Comparison of ENCODE assay signal across 8 mouse cellular contexts in genomic region chr8:72319921-72320802, GRCm38 (mm10). TPM values are rescaled to one million over a fixed set of nuclear protein-coding genes. Genes with fewer than 3 reads are reported as not detected.
A peak's percentile ranks its signal among the peaks of the same experiment; 100 is the strongest.
DNase-seq lines count a peak whose midpoint lies in the region; ATAC-seq and TF ChIP-seq lines count a peak whose summit lies in the region.

No protein-coding gene starts in this region.

- H3K9me3 ChIP-seq in hindbrain, embryonic 10.5 days: no peaks in the 10 kb centered on the region
- H3K9me3 ChIP-seq in liver, embryonic 15.5 days (replicated peaks): no peaks in the 10 kb centered on the region

- peak overlapping the region; percentile 81 for H3K4me2 ChIP-seq in liver, embryonic 15.5 days

- no peaks in the 10 kb centered on the region for H3K36me3 ChIP-seq in hindbrain, embryonic 10.5 days
- no peaks in the 10 kb centered on the region for H3K36me3 ChIP-seq in liver, embryonic 15.5 days (replicated peaks)

- H3K4me3 ChIP-seq in hindbrain, embryonic 10.5 days: peak overlapping the region; percentile 61
- H3K4me3 ChIP-seq in liver, embryonic 15.5 days (replicated peaks): peak overlapping the region; percentile 62
- peak overlapping the region; percentile 77 for H3K4me3 ChIP-seq in olfactory bulb, adult 2 months (ENCODE audit: insufficient read depth, low read depth, low read length)

- no peak for TF ChIP-seq CTCF in olfactory bulb, adult 2 months (IDR thresholded peaks at IDR 0.05; ENCODE audit: insufficient read depth, low read depth, low read length)

- TF ChIP-seq POLR2A in olfactory bulb, adult 2 months (IDR thresholded peaks at IDR 0.05; ENCODE audit: insufficient read depth, low read depth, low read length): no peak

- H3K27me3 ChIP-seq in hindbrain, embryonic 10.5 days (ENCODE audit: insufficient read depth, poor library complexity, severe bottlenecking): peaks cover 64% of the 10 kb centered on the region
- peaks cover 59% of the 10 kb centered on the region for H3K27me3 ChIP-seq in liver, embryonic 15.5 days

- H3K9ac ChIP-seq in liver, embryonic 15.5 days: peak overlapping the region; percentile 42

- 7% methylated on average over 55 of the region's 55 CpGs for WGBS in hindbrain, embryonic 10.5 days
- WGBS in liver, embryonic 15.5 days (ENCODE audit: insufficient replicate concordance): 10% methylated on average over 55 of the region's 55 CpGs
- WGBS in olfactory bulb, adult 2 months: 13% methylated on average over 55 of the region's 55 CpGs

- no peak for ATAC-seq in liver, embryonic 15.5 days (ENCODE audit: insufficient read depth)

- peaks cover 40% of the 10 kb centered on the region for H3K4me1 ChIP-seq in hindbrain, embryonic 10.5 days (replicated peaks)
- H3K4me1 ChIP-seq in liver, embryonic 15.5 days (replicated peaks): peaks cover 57% of the 10 kb centered on the region
- peaks cover 30% of the 10 kb centered on the region for H3K4me1 ChIP-seq in olfactory bulb, adult 2 months (ENCODE audit: control insufficient read depth, insufficient read depth, low read length)

- DNase-seq in adrenal gland, adult (ENCODE audit: inconsistent age in 2 of 2, low spot score in 1 of 2): peak; percentile 56 to 76
- DNase-seq in adrenal gland, postnatal 4 days (ENCODE audit: low spot score in 2 of 2): no peak
- DNase-seq in urinary bladder, postnatal 14 days (ENCODE audit: low spot score): peak; percentile 26
- DNase-seq in urinary bladder, postnatal 10 days (ENCODE audit: low spot score): no peak
- peak; percentile 28 for DNase-seq in hindbrain, embryonic 10.5 days (ENCODE audit: low spot score)
- no peak for DNase-seq in yolk sac, embryonic 10.5 days (ENCODE audit: low spot score)

- peak overlapping the region; percentile 56; the same call in 1 of the 2 replicates for H3K27ac ChIP-seq in hindbrain, embryonic 10.5 days
- no peak overlapping the region for H3K27ac ChIP-seq in liver, embryonic 15.5 days (replicated peaks)
- no peak overlapping the region for H3K27ac ChIP-seq in olfactory bulb, adult 2 months (ENCODE audit: insufficient read depth, low read depth, low read length)

RNA-seq across cellular contexts. Expression of gene Klf2, which starts 1.3 kb away (rescaled TPM):
- total RNA-seq in adrenal gland, postnatal 4 days (2021): 10 to 100 TPM; 40.6 to 41.4 TPM
- polyA plus RNA-seq in hindbrain, embryonic 10.5 days (2016; fragmentation: Nextera tagmentation; extraction: Ambion mirVana): 3.9 and 5.8 TPM in 2 replicates
- 2.6 and 3.1 TPM in 2 replicates for polyA plus RNA-seq in liver, embryonic 15.5 days (2015; fragmentation: Nextera tagmentation; extraction: Ambion mirVana)
- polyA plus RNA-seq in olfactory bulb, adult 2 months (2012; ENCODE audit: insufficient read depth, insufficient read length, low replicate concordance, missing spikeins): not detected in 2 replicates

RNA-seq across cellular contexts. Expression of gene Gm10282, which starts 15.1 kb away (rescaled TPM):
- total RNA-seq in adrenal gland, postnatal 4 days (2021): 10 to 100 TPM; 30.9 to 31.2 TPM
- polyA plus RNA-seq in hindbrain, embryonic 10.5 days (2016; fragmentation: Nextera tagmentation; extraction: Ambion mirVana): 31.5 and 33.0 TPM in 2 replicates
- 4.9 and 7.2 TPM in 2 replicates for polyA plus RNA-seq in liver, embryonic 15.5 days (2015; fragmentation: Nextera tagmentation; extraction: Ambion mirVana)
- polyA plus RNA-seq in olfactory bulb, adult 2 months (2012; ENCODE audit: insufficient read depth, insufficient read length, low replicate concordance, missing spikeins): 407 TPM in 1 of 2 replicates, not detected in the other

Comparison
In these comparisons a context has a peak if more than half of its experiments do, and no peak if none do; other contexts are left out.
1. DNase-seq: peak in adrenal gland, adult (2 of 2), urinary bladder, postnatal 14 days (single experiment) and hindbrain, embryonic 10.5 days (single experiment); none in adrenal gland, postnatal 4 days (0 of 2), urinary bladder, postnatal 10 days (single experiment) and yolk sac, embryonic 10.5 days (single experiment).
2. Peak in every context shown above with its lines, with median percentiles within 50 percentile points of each other: H3K4me3 ChIP-seq.